Mouse (Mus musculus): ENCODE results near the gene Pnpla6. TPM values are rescaled to one million over a fixed set of nuclear protein-coding genes. Genes with fewer than 3 reads are reported as not detected.
A peak's percentile ranks its signal among the peaks of the same experiment; 100 is the strongest.

Pnpla6 gene
- polyA plus RNA-seq, 1 experiment from 2014 or later: 35.7 TPM

DNA sequence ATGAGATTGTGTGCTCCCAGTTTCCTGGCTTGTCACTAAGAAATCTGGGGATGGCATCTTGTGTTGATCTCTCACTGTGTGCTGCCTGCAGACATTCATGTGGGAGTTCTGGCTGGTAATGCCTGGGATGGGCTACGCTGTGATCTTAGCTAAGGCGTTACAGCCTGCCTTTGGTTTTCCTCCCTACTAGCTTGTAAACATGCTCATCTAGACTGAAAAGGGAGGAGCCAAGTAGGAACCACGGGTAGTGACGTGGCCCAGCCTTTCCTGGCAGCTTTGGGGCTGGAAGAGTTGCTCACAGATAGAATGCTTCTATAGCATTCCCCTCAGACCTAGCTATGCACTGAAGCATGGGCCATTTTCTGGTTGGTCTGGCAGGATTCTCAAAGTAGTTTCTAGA lies 13.0 kb upstream of the Pnpla6 start:
- Histone ChIP-seq H3K4me2 (replicated peaks; ENCODE audit: low read depth, low read length) (no peak overlapping the region), H3K9ac (replicated peaks; ENCODE audit: low read length) (no peak overlapping the region), H3K36me3 (ENCODE audit: insufficient read depth, low read length) (peaks cover 15% of the 10 kb centered on the region; the same call in 1 of the 2 replicates), H3K27ac (ENCODE audit: low read length) (no peak overlapping the region), H3K4me1 (ENCODE audit: insufficient read depth, low read length) (peaks cover 15% of the 10 kb centered on the region), H3K9me3 (ENCODE audit: low read length) (no peaks in the 10 kb centered on the region), H3K4me3 (ENCODE audit: low read length) (no peak overlapping the region), H3K27me3 (ENCODE audit: insufficient read depth, low read length) (no peaks in the 10 kb centered on the region)
- no peak for ATAC-seq (ENCODE audit: low FRiP score, low TSS enrichment)
- WGBS: 58% methylated on average over 4 of the region's 4 CpGs

DNA sequence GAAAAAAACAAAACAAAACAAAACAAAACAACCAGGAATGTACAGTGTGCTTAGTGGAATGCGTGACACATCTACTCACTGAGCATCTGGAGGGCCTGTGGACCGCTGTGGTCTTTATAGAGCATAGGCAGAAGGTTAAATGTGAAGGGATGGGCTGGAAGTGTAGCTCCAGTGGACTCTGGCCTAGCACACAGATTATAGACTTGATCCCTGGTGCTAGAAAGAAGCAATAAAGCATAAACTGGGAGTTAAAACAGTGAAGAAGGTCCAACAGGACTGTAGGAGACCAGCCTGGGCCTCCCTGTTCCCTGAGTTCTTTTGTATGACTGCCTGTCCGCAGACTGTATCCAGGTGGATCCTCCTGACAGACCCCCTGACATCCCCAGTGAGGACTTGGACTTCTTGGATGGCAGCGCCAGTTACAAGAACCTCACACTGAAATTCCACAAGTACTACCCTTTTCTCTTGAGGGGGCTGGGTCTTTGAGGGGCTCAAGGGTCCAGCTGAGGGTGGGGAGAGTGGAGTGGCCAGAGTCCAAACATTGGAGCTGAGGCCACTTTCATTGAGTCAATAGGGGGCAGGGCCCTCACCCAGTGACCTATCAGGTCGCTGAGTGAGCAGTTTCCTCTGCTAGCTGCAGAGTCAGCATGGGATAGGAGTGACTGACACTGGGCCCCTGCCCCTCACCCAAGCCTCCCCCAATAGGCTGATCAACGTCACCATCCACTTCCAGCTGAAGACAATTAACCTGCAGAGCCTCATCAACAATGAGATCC lies 7.0 kb upstream of the Pnpla6 start:
- Histone ChIP-seq H3K9ac (replicated peaks; ENCODE audit: low read length) (no peak overlapping the region), H3K27me3 (ENCODE audit: insufficient read depth, low read length) (no peaks in the 10 kb centered on the region), H3K4me3 (ENCODE audit: low read length) (no peak overlapping the region), H3K9me3 (ENCODE audit: low read length) (no peaks in the 10 kb centered on the region), H3K27ac (ENCODE audit: low read length) (no peak overlapping the region), H3K4me2 (replicated peaks; ENCODE audit: low read depth, low read length) (no peak overlapping the region), H3K36me3 (ENCODE audit: insufficient read depth, low read length) (peaks cover 61% of the 10 kb centered on the region), H3K4me1 (ENCODE audit: insufficient read depth, low read length) (no peaks in the 10 kb centered on the region)
- no peak for ATAC-seq (ENCODE audit: low FRiP score, low TSS enrichment)
- WGBS: 83% methylated on average over 6 of the region's 6 CpGs

DNA sequence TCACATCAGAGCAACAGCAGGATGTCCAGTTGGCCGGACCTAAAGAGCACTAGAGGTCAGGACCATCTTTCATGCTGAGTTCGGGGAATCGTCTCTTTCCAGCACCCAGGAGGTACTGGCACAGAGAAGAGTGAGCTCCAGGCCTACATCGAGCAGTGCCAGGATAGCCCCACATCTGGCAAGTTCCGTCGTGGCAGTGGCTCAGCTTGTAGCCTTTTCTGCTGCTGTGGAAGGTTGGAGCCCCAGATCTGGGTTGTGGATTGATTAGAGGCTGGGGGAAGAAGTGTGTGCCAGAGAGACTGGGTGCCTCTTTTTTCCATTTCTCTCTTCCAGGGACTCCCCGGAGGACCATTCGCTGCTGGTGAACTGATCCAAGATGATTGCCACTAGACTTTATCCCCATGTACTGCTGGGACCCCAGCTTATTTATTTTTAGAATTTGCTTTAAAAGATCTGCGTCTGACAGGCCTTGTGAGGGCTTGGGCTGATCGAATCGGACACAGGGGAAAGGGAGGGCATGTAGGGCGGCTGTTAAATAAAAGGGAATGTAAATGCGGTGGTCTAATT lies 420 bp upstream of the Pnpla6 start:
- Histone ChIP-seq H3K27me3 (ENCODE audit: insufficient read depth, low read length) (no peaks in the 10 kb centered on the region), H3K9ac (replicated peaks; ENCODE audit: low read length) (peak overlapping the region; percentile 79), H3K4me3 (ENCODE audit: low read length) (peak overlapping the region; percentile 82), H3K4me2 (replicated peaks; ENCODE audit: low read depth, low read length) (peak overlapping the region; percentile 97), H3K9me3 (ENCODE audit: low read length) (no peaks in the 10 kb centered on the region), H3K4me1 (ENCODE audit: insufficient read depth, low read length) (0 out of 2 replicates have a peak, but pooled peaks cover 4% of the 10 kb centered on the region), H3K27ac (ENCODE audit: low read length) (no peak overlapping the region), H3K36me3 (ENCODE audit: insufficient read depth, low read length) (peaks cover 28% of the 10 kb centered on the region)
- 36% methylated on average over 13 of the region's 13 CpGs for WGBS
- no peak for ATAC-seq (ENCODE audit: low FRiP score, low TSS enrichment)

DNA sequence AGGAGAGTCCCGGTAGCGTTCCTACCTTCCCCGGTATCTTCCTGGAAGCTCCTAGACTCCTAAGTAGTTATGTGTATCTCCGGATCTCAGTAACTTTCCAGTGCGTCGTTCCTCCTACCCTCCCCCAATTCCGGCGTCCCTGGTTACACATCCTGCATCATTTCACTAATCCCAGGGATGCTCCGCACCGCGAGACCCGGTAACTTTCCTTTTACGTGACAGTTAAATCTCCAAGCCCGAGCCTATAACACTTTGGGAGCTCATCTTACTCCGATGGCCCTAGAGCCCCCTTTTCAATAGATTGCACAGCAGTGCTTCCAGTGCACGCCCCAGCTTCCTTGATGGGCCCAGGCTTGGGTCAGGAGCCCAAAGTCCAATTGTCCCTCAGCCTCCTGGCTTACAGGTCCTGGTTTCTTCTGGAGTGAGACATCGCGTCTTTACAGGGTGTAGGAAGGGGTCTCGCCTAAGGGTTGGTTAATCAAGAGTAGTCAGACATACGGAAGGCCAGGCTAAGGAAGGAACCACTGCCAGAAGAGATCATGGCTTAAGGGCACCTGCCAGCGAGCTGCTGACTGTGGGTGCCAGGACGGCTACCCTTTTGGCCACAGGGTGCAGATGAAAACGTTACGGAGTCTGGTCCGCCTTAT lies 710 bp downstream of the Pnpla6 start:
- peaks cover 22% of the 10 kb centered on the region for H3K36me3 ChIP-seq (ENCODE audit: insufficient read depth, low read length)
- no peaks in the 10 kb centered on the region for H3K27me3 ChIP-seq (ENCODE audit: insufficient read depth, low read length)
- H3K4me3 ChIP-seq (ENCODE audit: low read length): peak overlapping the region; percentile 82
- H3K9me3 ChIP-seq (ENCODE audit: low read length): no peaks in the 10 kb centered on the region
- H3K4me2 ChIP-seq (replicated peaks; ENCODE audit: low read depth, low read length): peak overlapping the region; percentile 97
- peak; percentile 52 for ATAC-seq (ENCODE audit: low FRiP score, low TSS enrichment)
- H3K9ac ChIP-seq (replicated peaks; ENCODE audit: low read length): peak overlapping the region; percentile 79
- 0 out of 2 replicates have a peak, but pooled peaks cover 4% of the 10 kb centered on the region for H3K4me1 ChIP-seq (ENCODE audit: insufficient read depth, low read length)
- WGBS: under 1% methylated on average over 25 of the region's 25 CpGs
- H3K27ac ChIP-seq (ENCODE audit: low read length): peak overlapping the region; percentile 82

DNA sequence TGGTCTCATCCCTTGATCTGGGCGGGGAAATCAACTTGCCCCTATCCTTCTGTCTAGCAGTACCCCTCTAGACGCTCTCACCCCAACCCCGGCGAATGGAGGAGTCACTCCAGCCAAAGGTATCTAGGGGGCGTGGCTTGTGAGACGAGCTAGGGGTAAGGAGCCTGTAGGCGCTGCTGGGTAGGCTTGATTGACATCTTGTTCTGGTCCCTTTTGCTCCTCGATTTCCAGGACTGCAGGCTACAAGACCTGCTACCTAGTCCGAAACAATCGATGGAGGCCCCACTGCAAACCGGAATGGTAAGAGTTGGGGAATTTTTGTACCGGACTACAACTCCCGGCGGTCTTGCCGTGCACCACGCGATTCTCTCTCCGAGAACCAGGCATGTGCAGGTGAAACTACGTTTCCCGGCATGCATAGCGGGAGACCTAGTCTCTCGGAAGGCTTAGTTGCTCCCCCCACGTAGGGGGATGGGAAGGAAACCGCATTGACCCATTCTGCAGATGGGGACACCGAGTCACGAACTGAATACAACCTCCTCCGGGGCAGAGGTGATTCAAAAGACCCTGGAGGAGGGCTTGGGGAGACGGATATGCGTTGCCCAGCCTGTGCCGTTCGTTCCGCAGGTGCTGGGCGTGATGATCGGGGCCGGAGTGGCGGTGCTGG lies 1.4 kb downstream of the Pnpla6 start:
- Histone ChIP-seq H3K36me3 (ENCODE audit: insufficient read depth, low read length) (peaks cover 19% of the 10 kb centered on the region), H3K27ac (ENCODE audit: low read length) (peak overlapping the region; percentile 82), H3K4me3 (ENCODE audit: low read length) (peak overlapping the region; percentile 82), H3K4me2 (replicated peaks; ENCODE audit: low read depth, low read length) (peak overlapping the region; percentile 97), H3K4me1 (ENCODE audit: insufficient read depth, low read length) (0 out of 2 replicates have a peak, but pooled peaks cover 4% of the 10 kb centered on the region), H3K9me3 (ENCODE audit: low read length) (no peaks in the 10 kb centered on the region), H3K9ac (replicated peaks; ENCODE audit: low read length) (peak overlapping the region; percentile 79), H3K27me3 (ENCODE audit: insufficient read depth, low read length) (no peaks in the 10 kb centered on the region)
- peak; percentile 91 for ATAC-seq (ENCODE audit: low FRiP score, low TSS enrichment)
- 1% methylated on average over 36 of the region's 36 CpGs for WGBS

DNA sequence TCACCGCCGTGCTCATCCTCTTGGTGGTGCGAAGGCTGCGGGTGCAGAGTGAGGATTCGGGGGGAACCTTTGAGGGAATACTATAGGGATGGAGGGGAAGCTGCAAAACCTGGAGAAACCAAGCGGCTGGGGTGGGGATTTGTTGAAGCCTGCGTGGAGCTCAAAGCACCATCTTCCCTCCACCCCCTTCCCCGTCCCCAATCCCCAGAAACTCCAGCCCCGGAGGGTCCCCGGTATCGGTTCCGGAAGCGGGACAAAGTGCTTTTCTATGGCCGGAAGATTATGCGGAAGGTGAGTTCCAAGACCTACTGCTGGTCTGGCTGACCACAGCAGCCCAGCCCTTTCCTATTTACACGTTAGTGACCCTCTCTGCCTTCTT lies 1.9 kb downstream of the Pnpla6 start:
- 0 out of 2 replicates have a peak, but pooled peaks cover 4% of the 10 kb centered on the region for H3K4me1 ChIP-seq (ENCODE audit: insufficient read depth, low read length)
- H3K4me2 ChIP-seq (replicated peaks; ENCODE audit: low read depth, low read length): peak overlapping the region; percentile 97
- peak overlapping the region; percentile 82 for H3K27ac ChIP-seq (ENCODE audit: low read length)
- H3K36me3 ChIP-seq (ENCODE audit: insufficient read depth, low read length): peaks cover 21% of the 10 kb centered on the region
- no peaks in the 10 kb centered on the region for H3K27me3 ChIP-seq (ENCODE audit: insufficient read depth, low read length)
- ATAC-seq (ENCODE audit: low FRiP score, low TSS enrichment): no peak
- WGBS: 6% methylated on average over 16 of the region's 16 CpGs
- H3K9ac ChIP-seq (replicated peaks; ENCODE audit: low read length): peak overlapping the region; percentile 79
- peak overlapping the region; percentile 82 for H3K4me3 ChIP-seq (ENCODE audit: low read length)
- H3K9me3 ChIP-seq (ENCODE audit: low read length): no peaks in the 10 kb centered on the region

DNA sequence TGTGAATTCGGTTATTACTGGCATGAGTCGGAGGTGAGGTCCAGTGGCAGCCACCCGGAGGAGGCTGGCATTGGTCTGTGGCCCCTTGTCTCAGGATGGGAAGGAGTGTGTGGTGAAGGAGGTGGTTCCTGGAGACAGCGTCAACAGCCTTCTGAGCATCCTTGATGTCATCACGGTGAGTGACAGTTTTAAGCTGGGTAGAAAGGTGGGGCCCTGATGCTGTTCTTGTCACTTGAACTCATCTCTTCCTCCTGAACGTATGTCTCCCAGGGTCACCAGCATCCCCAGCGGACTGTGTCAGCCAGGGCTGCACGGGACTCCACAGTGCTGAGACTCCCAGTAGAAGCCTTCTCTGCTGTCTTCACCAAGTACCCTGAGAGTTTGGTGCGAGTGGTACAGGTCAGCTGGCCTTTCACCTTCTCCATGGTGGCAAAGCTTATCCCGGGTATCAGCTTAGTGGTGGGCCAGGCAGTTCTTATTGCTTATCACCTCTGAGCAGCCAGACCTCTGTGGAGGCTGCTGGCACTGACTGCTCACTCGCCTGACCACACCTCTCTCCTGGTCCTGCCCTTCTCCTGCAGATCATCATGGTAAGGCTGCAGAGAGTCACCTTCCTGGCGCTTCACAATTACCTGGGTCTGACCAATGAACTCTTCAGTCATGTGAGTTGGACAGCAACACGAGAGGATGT lies 7.0 kb downstream of the Pnpla6 start:
- peaks cover 45% of the 10 kb centered on the region for H3K36me3 ChIP-seq (ENCODE audit: insufficient read depth, low read length)
- H3K27me3 ChIP-seq (ENCODE audit: insufficient read depth, low read length): no peaks in the 10 kb centered on the region
- ATAC-seq (ENCODE audit: low FRiP score, low TSS enrichment): no peak
- WGBS: 91% methylated on average over 13 of the region's 13 CpGs
- no peak overlapping the region for H3K4me3 ChIP-seq (ENCODE audit: low read length)
- no peak overlapping the region for H3K4me2 ChIP-seq (replicated peaks; ENCODE audit: low read depth, low read length)
- H3K9ac ChIP-seq (replicated peaks; ENCODE audit: low read length): no peak overlapping the region
- no peak overlapping the region for H3K27ac ChIP-seq (ENCODE audit: low read length)
- no peaks in the 10 kb centered on the region for H3K4me1 ChIP-seq (ENCODE audit: insufficient read depth, low read length)
- no peaks in the 10 kb centered on the region for H3K9me3 ChIP-seq (ENCODE audit: low read length)

DNA sequence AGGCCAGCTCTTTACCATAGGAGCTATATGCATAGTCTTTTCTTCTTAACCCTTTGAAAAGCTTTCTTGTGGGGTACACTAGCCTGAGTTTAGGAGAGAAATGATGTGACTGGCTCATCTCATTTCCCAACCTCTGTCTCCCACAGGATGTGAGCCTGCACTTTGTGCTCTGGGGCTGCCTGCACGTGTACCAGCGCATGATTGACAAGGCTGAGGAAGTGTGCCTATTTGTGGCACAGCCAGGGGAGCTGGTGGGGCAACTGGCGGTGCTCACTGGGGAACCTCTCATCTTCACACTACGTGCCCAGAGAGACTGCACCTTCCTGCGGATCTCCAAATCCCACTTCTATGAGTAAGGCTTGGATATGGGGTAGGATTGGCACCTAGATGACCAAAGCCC lies 15.6 kb downstream of the Pnpla6 start:
- Histone ChIP-seq H3K27ac (ENCODE audit: low read length) (no peak overlapping the region), H3K9ac (replicated peaks; ENCODE audit: low read length) (no peak overlapping the region), H3K4me3 (ENCODE audit: low read length) (no peak overlapping the region), H3K9me3 (ENCODE audit: low read length) (no peaks in the 10 kb centered on the region), H3K4me2 (replicated peaks; ENCODE audit: low read depth, low read length) (no peak overlapping the region), H3K27me3 (ENCODE audit: insufficient read depth, low read length) (no peaks in the 10 kb centered on the region), H3K4me1 (ENCODE audit: insufficient read depth, low read length) (no peaks in the 10 kb centered on the region), H3K36me3 (ENCODE audit: insufficient read depth, low read length) (peaks cover 34% of the 10 kb centered on the region)
- no peak for ATAC-seq (ENCODE audit: low FRiP score, low TSS enrichment)
- 89% methylated on average over 5 of the region's 5 CpGs for WGBS

DNA sequence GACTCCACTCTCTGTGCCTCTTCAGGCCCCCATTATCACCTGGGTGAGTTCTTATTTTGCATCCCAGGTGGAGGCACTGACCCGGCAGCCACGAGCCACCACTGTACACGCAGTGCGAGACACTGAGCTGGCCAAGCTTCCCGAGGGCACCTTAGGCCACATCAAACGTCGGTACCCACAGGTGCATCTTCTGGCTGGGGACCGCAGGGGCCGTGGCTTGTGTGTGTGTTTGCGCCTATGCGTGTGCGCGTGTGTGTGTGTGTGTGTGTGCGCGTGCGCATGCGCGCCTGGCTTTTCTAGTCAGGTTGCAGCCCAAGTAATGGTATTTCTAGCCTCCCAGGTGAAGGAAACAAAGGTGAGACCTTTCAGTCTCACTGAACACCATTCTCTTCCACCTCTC lies 16.8 kb downstream of the Pnpla6 start:
- Histone ChIP-seq H3K36me3 (ENCODE audit: insufficient read depth, low read length) (peaks cover 35% of the 10 kb centered on the region), H3K9me3 (ENCODE audit: low read length) (no peaks in the 10 kb centered on the region), H3K4me3 (ENCODE audit: low read length) (no peak overlapping the region), H3K27me3 (ENCODE audit: insufficient read depth, low read length) (no peaks in the 10 kb centered on the region), H3K4me2 (replicated peaks; ENCODE audit: low read depth, low read length) (no peak overlapping the region), H3K27ac (ENCODE audit: low read length) (no peak overlapping the region), H3K4me1 (ENCODE audit: insufficient read depth, low read length) (no peaks in the 10 kb centered on the region), H3K9ac (replicated peaks; ENCODE audit: low read length) (no peak overlapping the region)
- WGBS: 94% methylated on average over 18 of the region's 18 CpGs
- no peak for ATAC-seq (ENCODE audit: low FRiP score, low TSS enrichment)

All from kidney, embryonic 16.5 days (tissue).